Mouse (Mus musculus): ENCODE data around the gene Mthfd2.
"Not testable (repeated sequence)": the region's sequence is repeated elsewhere in the genome, so short reads cannot be mapped to it uniquely, and the experiment has no call there.

Mthfd2 gene

DNA sequence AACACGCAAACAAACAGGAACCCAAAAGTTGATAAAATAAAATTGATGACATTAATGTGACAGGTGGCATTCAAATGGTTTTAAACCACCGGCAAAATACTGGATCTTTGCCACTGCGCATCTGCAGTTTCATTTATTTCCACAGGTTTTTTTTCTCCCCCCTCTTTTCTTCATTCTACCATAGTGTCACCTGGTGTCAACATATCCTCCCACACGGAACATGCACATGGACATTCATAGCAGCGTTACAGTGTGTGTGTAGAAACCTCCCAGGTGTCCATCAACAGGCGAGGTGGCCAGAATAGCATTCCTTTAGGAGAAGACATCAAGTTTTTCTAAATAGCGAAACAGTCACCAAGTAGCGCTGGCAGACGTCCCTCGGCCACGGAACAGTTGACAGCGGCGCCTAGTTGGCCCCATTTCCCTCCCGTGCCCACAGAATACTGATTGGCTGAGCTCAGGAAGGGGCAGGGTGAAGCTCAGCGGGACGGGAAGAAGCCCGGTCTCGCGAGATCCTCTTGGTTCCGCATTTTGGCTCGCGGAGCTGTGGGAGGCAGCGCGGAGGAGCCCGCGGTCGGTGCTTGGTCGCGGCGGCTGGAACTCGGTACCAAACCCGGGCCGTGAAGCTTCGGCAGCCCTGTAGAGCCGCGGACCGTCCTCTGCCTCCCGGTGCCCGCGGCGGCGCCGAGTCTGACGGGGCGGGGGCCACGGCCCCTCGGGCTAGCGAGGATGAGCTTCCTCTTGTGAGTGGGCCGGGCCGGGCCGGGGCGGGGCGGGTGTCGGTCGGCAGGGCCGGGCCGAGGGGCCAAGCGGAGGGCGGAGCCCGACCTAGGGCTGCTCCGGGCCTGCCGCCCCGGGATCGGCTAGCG, at the start of gene Mthfd2, which contains the start of gene Mob1a:
Gene Mthfd2, minus strand, starts transcription at position 384 of the 869 bp plus-strand sequence.
Gene Mob1a, plus strand, starts transcription at position 492 of the 869 bp plus-strand sequence.
- DNase-seq: peak; percentile 96 to 97

DNA sequence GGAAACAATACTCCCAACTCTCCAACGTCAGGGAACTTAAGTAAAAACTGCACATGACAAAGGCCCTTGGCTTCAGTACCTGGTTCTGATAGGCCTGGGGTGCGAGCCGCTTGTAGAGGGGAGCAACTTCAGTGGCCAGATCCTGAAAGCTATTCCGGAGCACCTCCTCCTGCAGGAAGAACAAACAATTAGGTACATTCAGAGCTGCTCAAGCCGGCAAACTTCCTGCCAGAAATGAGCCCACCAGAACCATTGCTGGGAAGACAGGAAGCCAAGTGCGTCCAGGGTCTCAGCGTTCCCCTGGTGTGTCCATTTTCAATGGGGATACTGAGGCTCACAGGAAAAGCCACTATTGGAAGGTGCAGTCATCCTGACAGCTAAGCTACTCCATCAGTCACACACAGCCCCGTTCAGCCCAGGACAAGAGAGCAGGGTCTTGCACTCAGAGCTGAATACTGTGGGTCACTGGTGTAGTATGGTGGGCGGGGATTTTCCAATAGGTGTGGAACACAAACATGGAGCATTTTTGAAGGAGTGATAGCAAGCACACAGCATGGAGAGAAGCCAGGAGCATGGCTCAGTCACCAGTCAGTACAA, 48.1 kb upstream of the Mthfd2 start:
- DNase-seq: no peak

DNA sequence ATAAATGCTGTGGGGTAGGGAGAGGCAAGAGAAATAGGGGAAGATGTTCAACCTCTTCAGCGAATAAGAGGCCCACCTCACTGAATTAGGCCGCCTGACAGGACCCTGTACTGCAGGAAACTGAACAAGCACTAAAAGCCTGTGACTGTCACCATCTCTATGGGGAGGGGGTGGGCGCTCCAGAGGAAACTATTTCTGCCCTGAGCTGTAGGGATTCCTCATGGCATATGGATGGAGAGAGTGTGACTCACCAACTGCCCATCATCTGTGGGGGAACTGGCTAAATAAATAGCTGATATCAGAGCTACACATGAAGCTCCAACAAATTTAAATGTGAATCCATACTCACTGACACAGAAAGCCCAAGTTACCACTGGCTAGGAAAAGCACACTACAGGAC, 45.6 kb upstream of the Mthfd2 start:
- DNase-seq: no peak

DNA sequence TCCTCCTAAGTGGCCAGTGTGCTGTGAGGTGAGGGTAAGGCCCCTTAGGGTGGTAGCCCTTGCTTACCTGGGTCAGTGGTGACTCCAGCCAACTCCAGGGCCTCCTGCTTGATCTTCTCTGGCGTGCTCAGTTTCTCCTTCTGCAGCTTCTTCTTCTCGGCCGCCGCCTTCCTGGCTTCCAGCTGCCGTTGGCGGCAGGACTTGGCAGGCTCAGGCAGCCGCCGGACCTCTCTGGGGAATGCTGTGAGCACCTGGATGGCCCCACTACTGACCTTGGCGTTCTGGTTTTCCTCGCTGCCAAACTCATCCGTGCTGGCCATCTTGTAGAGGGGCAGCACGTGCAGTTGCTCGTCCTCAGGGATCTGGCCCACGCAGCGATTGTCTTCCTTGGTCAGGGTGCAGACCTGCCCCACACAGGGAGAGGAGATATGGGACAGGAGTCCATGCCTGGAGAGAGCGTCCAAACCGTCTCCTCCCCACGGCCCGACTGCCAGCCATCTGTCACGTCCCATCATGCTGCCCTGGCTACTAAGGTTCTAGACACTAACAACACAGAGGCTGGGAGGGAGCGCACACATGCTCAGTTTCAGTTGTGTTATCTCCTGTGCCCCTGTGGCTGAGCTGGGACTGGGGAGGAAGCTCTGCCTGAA, 44.7 kb upstream of the Mthfd2 start:
- DNase-seq: peak; percentile 40 to 53

DNA sequence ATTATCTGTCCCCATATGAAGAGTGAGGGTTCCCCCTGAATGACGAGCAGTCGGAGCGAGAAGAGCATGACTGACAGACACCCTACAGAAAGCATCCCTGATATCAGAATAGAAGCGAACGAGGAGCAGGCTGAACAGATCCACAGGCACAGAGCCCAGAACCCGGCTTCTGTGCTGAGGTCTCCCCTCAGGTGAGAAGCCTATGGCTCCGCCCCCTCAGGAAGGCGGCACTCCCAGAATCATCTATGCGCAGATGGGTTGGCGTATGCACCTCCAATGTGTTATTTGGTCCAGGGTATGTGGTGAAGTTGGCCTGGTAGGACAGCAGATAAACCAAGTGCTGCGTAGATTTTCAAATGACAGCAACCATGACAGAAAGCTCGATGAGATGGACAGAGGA, 37.4 kb upstream of the Mthfd2 start:
- DNase-seq: peak in 1 of 2 experiments; percentile 51

DNA sequence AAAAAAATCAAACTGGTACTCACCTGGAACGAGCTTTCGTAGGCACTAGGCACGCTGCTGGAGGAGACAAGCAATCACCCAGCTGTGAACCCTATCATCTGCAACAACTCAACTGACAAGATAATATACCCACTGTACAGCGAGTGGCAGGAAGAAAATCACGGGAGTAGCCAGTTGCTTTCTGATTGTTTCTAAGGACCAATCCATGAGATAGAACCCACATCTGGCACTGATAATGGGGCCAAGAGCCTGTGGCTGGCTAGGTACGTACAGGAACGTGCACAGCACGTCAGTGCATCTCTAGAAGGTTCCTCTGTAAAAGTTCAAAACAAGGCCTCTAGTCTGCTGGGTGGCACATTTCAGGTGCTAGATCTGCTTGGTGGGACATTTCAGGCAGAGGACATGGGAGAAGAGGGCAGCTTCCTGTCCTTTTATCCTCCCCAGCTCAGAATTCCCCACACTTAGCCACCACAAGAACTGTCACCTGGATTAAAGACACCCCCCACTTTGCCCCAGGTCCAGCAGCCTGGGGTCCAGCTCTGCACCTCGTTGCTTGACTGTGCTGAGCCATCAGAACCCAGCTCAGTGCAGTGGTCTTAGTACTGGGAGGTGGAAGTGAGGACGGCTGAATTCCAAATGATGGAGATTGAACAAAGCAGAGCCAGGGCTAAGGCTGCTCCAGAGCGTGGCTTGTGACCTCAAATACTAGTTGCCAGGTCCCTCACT, 36.0 kb upstream of the Mthfd2 start:
- DNase-seq: peak; percentile 46 to 53

DNA sequence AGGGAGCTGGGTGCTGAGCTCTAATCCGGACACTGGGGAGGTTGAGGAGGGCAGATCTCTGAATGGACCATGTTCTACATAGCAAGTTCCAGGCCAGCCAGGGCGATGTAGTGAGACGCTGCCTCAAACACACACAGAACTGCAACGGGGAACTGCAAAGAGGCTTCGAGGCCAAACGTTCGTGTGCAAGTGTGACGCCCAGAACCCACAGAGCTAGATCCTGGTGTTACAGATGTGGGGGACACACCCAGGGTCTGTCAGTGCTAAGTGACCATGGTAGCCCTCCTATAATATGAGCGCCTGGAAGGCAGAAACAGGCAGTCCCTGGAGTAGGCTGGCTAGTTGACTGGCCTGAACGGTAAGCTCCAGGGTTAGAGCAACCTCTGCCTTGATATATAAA, 31.7 kb upstream of the Mthfd2 start:
- no peak for DNase-seq

DNA sequence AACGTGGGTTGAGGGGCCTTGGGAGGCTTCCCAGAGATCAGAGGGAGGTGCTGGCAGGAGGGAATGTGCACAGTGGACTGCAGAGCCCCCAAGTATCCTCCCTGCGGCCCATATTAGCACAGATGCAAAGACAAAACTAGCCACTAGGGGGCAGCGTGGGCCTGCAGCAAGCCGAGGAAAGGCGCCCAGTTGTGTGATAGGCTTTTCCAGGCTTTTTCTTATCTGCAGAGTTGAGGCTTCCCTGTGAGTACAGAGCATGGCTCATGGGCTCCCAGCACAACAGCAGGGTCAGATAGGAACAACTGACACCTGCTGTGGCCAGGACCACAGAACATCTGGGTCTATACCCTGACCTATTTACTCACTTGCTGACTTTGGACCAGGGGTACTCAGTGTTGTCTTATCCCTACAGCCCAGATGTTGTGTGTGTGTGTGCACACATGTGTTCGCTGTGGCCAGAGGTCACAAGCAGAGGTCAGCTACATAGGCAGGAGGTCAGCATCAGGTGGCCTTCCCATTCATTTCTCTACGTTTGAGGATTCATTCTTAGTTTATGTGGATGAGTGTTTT, 30.9 kb upstream of the Mthfd2 start:
- DNase-seq: peak; percentile 94 to 97

DNA sequence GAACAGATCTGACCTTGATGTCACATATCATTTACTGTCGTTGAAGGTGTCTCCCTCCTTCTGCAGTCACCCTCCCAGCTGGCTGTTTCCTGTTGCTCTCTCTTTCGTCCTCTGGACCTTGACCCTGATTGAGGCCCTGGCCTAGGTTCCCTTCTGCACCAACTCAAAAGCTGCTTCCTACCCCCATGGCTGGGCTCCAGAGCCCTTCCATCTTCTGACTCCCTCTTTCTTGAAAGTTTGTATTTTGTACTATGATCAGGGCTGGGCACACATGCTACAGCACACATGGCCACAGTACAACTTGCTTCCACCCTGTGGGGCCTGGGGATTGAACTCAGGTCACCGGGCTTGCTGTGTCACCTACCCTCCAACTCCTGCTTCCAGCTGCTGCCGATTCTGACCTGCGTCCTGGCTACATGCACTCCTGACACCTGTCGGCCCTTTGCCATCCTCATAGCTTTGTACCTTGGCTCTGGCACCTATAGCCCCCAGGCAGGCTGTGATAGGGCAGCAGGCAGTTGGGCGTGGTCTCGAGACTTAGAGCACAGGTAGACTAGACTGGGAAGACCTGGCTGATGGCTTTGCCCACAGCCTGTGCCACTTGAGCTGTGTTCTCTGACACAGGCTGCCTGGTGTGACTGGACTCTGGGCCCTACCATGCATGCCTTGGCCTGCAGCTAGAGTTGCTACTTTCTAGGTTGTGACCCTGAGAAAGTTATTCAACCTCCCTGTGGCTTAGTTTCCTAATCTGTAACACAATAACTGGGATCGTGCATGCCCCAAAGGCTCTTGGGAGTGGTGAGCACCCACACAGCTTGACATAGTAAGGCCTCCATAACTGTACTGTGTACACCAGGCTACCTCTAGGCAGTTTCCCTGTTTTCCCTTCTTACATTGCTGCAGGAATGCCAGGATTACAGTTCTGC, 29.4 kb upstream of the Mthfd2 start:
- no peak for DNase-seq

DNA sequence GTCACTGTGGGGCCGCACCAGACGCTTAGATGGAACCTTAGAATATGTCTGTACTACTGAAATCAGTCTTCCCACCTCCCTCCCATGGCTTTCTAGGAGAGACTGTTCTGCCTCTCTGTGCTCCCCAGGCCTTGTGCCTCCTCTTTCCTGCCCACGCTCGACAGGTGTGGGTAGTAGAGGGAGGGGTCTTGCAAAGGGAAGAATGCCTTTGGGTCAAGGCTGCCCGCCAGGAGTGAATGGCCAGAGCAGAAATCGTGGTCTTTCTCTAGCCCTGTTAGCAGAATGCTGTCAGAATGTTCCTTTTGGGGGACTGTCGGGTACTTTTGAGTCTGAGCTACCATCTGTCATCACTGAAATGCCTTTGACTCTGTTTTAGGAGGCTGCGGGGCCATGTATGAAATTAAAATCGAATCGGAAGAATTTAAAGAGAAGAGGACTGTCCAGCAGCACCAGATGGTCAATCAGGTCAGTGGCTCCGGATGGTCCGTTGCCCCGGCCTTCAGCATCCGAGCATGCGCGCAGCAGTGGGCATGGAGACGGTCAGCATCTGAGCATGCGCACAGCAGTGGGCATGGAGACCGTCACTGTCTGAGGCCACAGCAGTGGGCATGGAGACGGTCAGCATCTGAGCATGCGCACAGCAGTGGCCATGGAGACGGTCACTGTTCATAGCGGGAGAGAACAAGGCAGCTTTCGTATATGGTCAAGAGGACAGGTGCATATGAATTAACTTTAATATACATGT, 27.1 kb upstream of the Mthfd2 start:
- peak; percentile 75 to 83 for DNase-seq

DNA sequence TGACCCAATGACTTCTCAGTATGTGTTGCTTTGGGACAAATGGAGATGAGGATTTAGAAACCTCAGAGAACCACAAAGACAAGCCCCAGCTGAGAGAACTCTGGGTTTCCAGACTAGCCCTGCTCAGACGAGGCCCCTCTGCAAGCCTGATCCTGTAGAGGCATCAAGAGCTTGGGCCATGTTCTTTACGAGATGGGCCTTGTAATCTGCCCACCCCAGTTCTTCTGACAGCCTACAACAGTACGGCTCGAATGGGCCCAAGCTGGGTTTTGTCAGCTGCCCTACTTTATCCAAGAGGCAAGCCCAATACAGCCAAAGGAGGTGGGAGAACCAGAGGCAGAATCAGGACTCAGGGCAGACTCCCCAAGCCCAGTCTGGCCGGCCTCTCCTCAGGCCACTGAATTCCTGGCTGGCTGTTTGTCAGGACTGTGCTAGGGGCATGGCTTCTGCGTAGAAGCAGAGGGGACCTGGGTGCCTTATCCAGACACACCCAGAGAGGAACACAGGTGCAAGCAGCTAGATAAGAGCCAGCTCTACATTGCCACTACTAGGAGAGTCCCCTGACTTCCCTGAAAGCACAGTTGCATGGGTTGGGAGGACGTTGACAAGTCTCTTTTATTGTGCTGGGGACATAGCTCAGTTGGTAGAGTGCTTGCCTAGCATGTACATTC, 25.9 kb upstream of the Mthfd2 start:
- no peak for DNase-seq

DNA sequence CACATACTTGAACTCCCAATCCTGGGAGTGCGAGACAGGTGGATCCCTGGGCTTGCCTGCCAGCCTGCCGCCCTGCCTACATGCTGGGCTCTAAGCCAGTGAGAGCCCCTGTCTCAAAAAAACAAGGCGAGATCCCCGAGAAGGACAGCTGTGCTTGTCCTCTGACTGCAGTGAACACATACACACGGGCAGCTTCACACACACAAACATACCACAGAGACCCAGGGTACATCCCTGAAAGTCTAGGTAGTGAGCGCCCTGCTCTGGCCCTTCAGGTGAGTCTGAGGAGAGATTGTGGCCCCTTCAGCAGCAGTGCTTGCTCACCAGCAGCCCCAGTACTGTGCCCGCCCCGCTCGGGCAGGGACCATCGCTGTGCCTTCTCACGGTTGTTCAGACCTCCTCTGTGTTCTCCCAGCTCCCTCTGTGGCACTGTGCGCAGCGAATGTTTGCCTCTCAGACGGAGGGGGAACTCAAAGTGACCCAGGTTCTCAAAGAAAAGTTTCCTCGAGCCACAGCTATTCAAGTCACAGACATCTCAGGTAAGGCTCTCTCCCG, 25.2 kb upstream of the Mthfd2 start:
- no peak for DNase-seq

DNA sequence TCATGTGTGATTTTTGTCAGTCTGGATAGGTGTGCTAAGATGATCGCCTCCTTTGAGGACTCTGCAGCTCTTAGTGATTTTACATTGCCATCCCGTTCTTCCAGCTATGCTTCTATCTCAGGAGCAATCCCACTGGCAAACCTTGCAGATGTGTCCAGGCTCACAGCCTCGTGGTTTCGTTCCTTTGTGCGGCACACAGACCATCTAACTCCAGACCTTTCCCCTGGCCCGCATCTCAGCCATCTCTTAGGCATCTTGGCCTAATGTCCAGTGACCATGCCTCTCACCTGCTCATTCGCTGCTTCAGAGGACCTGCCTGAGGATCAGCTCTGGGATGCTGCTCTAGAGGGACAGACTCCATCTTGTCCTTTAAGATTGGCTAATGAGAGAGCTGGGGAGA, 24.5 kb upstream of the Mthfd2 start:
- DNase-seq: no peak

DNA sequence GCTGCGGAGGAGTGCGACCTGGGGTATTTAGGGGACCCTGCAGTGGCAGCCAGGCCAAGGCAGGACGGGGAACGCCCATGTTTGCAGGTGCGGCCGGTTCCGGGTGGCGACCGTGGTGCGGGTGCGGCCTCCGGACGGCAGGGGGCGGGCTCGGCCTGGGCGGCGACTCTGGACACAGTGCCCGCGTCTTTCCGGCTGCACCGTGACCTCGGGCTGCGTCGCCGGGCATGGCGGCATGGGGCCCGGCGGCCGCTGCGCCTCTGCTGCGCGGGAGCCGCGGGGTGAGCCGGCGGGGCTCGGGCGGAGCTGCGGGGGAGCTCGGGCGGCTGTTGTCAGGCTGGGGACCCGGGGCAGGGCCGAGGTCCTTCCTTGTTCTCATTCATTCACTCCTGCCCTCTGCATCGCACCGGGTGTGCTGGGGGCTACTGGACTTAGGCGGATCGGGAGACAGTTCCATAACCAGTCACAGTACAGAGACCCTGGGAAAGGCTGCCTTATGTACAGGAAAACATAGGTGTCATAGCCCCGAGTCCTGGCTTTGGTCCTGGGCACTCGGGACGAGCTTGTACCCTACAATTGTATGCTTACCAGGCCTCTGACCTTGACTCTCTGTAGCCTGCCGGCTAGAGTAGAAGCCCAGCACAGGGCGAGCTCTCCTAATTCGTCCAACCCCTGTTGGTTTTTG, 23.7 kb upstream of the Mthfd2 start:
- peak; percentile 97 to 98 for DNase-seq

DNA sequence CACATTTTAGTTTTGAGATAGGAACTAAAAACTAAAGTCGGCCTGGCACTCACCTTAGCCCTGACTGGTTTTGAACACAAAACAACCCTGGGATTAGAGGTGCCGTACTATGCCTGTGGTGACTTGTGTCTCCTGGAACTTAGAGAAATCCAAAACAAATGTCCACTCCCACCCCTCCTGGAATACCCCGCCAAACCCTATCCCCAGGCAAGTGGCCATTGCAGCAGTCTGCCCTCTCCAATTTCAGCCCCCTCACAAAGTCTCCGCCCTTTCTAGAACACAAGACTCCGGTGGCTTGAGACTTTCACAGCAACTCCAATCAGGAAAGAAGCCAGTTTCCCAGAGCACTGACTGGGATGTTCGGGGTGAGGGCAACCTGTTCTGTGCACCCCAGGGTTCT, 23.2 kb upstream of the Mthfd2 start, which contains the start of gene Bola3:
Gene Bola3, plus strand, starts transcription at position 275 of the 400 bp plus-strand sequence.
- DNase-seq: no peak

DNA sequence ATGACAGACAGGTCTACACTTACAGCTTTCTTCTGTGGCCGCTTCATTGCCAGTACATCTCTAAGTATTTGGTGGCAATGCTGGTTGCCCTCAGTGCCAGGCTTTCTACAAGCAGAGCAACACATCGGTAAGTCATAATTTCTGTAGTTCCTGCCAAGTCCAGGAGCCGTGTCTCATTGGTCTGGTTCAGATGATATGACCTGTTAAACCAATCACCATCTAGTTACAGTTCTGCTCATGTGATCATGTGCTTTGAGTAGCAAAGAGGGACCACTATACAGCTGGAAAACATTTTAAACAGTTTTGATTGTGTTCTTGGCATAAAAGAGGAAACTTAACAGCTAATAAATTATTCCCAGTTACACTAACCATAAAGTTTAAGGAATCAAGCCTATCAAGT, 22.2 kb upstream of the Mthfd2 start:
- no peak for DNase-seq

DNA sequence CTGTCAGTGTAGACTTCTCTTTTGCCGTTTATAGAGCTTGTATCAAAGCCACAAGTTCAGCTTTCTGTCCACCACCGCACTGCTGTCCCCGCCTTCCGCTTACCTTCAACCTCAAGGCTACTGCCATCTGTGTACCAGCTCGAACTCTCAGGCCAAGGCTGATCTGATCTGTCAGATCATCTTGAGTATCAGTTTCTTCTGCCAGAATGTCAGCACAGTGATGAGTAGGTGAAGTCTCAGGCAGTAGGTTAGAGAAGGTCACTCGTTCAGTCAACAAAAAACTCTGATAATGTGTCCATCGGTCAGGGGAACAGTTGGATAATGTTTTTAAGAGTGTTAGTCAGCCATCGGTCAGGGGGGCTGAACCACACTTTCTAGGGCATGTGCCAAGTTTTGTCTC, 19.6 kb upstream of the Mthfd2 start:
- not testable (repeated sequence) for DNase-seq

DNA sequence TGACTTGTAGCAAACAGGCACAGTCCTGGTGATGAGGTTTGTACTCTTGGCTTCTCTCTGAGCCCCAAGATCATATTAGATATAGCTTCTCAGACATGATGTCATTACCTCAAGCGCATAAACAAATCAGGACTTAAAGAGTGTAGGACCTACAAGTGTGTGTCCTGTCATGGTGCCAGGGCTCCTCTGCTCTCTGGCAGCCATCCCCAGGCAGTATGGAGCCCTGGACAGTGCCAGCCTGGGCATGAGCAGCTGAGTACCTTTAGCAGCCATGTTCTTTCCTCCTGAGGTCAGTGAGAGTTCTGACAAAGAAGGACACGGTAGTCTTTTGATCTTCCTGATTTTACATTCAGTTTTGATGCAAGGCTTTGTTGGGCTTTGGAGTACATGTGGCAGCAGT, 17.2 kb upstream of the Mthfd2 start:
- DNase-seq: peak in 1 of 2 experiments; percentile 50

DNA sequence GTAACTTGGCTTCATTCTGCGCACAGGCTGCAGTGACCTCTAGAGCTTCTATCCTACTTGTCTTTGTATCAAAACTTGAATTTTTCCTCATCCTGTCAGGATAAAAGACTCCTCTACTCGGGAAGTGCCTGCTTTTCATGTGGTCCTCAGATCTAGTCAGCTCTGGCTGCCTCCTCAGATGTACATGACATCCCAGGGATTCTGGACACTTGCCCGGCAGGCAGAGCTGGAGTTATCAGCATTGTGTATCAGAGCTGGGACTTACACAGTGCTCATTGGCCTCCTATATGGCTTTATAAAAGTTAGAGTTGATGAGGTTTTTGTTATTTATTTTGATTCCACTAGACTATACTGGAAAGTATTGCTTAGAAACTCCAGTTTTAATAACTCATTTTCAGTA, 15.7 kb upstream of the Mthfd2 start:
- peak; percentile 60 to 71 for DNase-seq
